In the genomic region with DNA sequence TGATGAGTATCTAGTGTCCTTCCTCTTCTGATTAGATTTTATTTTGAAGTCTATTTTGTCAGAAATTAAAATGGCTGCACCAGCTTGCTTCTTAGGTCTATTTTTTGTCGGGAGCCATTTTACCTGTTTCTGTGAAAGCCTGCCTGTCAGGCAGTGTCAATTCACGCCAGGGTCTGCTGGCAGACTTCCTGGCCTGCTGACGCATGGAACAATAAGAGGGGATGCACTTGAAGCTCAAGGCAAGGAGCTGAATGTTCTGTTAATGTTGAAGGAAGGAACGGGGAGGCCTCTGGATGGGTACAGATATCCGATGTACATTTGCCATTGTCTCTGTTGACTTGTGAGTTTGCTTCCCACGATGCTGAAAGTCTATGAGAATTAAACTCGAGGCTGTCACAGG, we compare ENCODE assay signal across 24 mouse cellular contexts. TPM values are rescaled to one million over a fixed set of nuclear protein-coding genes. Genes with fewer than 3 reads are reported as not detected.
DNase-seq lines count a peak whose midpoint lies in the region; ATAC-seq and TF ChIP-seq lines count a peak whose summit lies in the region.
"Had no signal": no experiment of that assay in that cellular context is flagged by ENCODE, and none has a peak within 500 bp of the region (broad histone marks: within the 10 kb centered on the region; RNA-seq: fewer than 3 reads in every experiment).

No protein-coding gene starts in this region.

- WGBS in forebrain, embryonic 14.5 days = 59% methylated on average over 7 of the region's 7 CpGs
- 61% methylated on average over 7 of the region's 7 CpGs for WGBS in forebrain, embryonic 13.5 days
- 49% methylated on average over 7 of the region's 7 CpGs for WGBS in hindbrain, postnatal 0 days
- WGBS in hindbrain, embryonic 13.5 days = 64% methylated on average over 7 of the region's 7 CpGs

- H3K4me3 ChIP-seq in forebrain, embryonic 14.5 days (ENCODE audit: low read depth, low read length) = no peak overlapping the region
- no peak overlapping the region for H3K4me3 ChIP-seq in forebrain, embryonic 13.5 days
- H3K4me3 ChIP-seq in hindbrain, postnatal 0 days (ENCODE audit: low read length) = no peak overlapping the region
- no peak overlapping the region for H3K4me3 ChIP-seq in hindbrain, embryonic 13.5 days
- H3K4me3 ChIP-seq: forebrain, embryonic 10.5 days; forebrain, embryonic 15.5 days; gastrocnemius, adult 2 months; heart, embryonic 10.5 days; heart, embryonic 13.5 days; hindbrain, embryonic 15.5 days; intestine, embryonic 15.5 days had no signal

- no peak for ATAC-seq in forebrain, embryonic 14.5 days
- no peak for ATAC-seq in forebrain, embryonic 13.5 days
- ATAC-seq in hindbrain, postnatal 0 days = no peak
- ATAC-seq in hindbrain, embryonic 13.5 days (ENCODE audit: low FRiP score) = no peak
- ATAC-seq: forebrain, embryonic 15.5 days; intestine, embryonic 15.5 days; Patski had no signal

- H3K4me1 ChIP-seq in forebrain, embryonic 14.5 days (ENCODE audit: control insufficient read depth, insufficient read depth, low read length) = no peaks in the 10 kb centered on the region
- no peaks in the 10 kb centered on the region for H3K4me1 ChIP-seq in forebrain, embryonic 13.5 days
- H3K4me1 ChIP-seq in hindbrain, postnatal 0 days (ENCODE audit: insufficient read depth, low read length) = no peaks in the 10 kb centered on the region
- no peaks in the 10 kb centered on the region for H3K4me1 ChIP-seq in hindbrain, embryonic 13.5 days (replicated peaks)
- H3K4me1 ChIP-seq: forebrain, embryonic 10.5 days; hindbrain, embryonic 15.5 days; intestine, embryonic 15.5 days had no signal

- H3K36me3 ChIP-seq in forebrain, embryonic 14.5 days (ENCODE audit: control insufficient read depth, insufficient read depth, low read length) = no peaks in the 10 kb centered on the region
- no peaks in the 10 kb centered on the region for H3K36me3 ChIP-seq in forebrain, embryonic 13.5 days (ENCODE audit: poor library complexity, severe bottlenecking)
- no peaks in the 10 kb centered on the region for H3K36me3 ChIP-seq in hindbrain, postnatal 0 days (ENCODE audit: insufficient read depth, low read length)
- no peaks in the 10 kb centered on the region for H3K36me3 ChIP-seq in hindbrain, embryonic 13.5 days
- H3K36me3 ChIP-seq: forebrain, embryonic 10.5 days; forebrain, embryonic 15.5 days; heart, embryonic 10.5 days; heart, embryonic 13.5 days; hindbrain, embryonic 15.5 days; intestine, embryonic 15.5 days had no signal

- H3K27me3 ChIP-seq in forebrain, embryonic 14.5 days (replicated peaks; ENCODE audit: control insufficient read depth, insufficient read depth, low read length) = no peaks in the 10 kb centered on the region
- H3K27me3 ChIP-seq in forebrain, embryonic 13.5 days = no peaks in the 10 kb centered on the region
- no peaks in the 10 kb centered on the region for H3K27me3 ChIP-seq in hindbrain, postnatal 0 days (ENCODE audit: insufficient read depth, low read length)
- no peaks in the 10 kb centered on the region for H3K27me3 ChIP-seq in hindbrain, embryonic 13.5 days
- H3K27me3 ChIP-seq: forebrain, embryonic 15.5 days; heart, embryonic 13.5 days; hindbrain, embryonic 15.5 days; intestine, embryonic 15.5 days; Patski had no signal

- no peak overlapping the region for H3K27ac ChIP-seq in forebrain, embryonic 14.5 days (ENCODE audit: low read depth, low read length)
- no peak overlapping the region for H3K27ac ChIP-seq in forebrain, embryonic 13.5 days
- no peak overlapping the region for H3K27ac ChIP-seq in hindbrain, postnatal 0 days
- H3K27ac ChIP-seq in hindbrain, embryonic 13.5 days = no peak overlapping the region
- H3K27ac ChIP-seq: forebrain, embryonic 10.5 days; forebrain, embryonic 15.5 days; gastrocnemius, adult 2 months; heart, embryonic 10.5 days; heart, embryonic 13.5 days; hindbrain, embryonic 15.5 days; intestine, embryonic 15.5 days had no signal

- no peak overlapping the region for H3K4me2 ChIP-seq in forebrain, embryonic 14.5 days (ENCODE audit: low read length)
- no peak overlapping the region for H3K4me2 ChIP-seq in forebrain, embryonic 13.5 days
- H3K4me2 ChIP-seq in hindbrain, postnatal 0 days (ENCODE audit: low read depth, low read length) = no peak overlapping the region
- H3K4me2 ChIP-seq in hindbrain, embryonic 13.5 days = no peak overlapping the region
- H3K4me2 ChIP-seq: forebrain, embryonic 15.5 days; heart, embryonic 13.5 days; hindbrain, embryonic 15.5 days; intestine, embryonic 15.5 days had no signal

- H3K9me3 ChIP-seq in forebrain, embryonic 14.5 days (replicated peaks; ENCODE audit: control insufficient read depth, low read length) = no peaks in the 10 kb centered on the region
- no peaks in the 10 kb centered on the region for H3K9me3 ChIP-seq in forebrain, embryonic 13.5 days (replicated peaks)
- H3K9me3 ChIP-seq in hindbrain, postnatal 0 days (ENCODE audit: low read length) = no peaks in the 10 kb centered on the region
- H3K9me3 ChIP-seq in hindbrain, embryonic 13.5 days = no peaks in the 10 kb centered on the region
- H3K9me3 ChIP-seq: forebrain, embryonic 10.5 days; forebrain, embryonic 15.5 days; heart, embryonic 10.5 days; heart, embryonic 13.5 days; hindbrain, embryonic 15.5 days; intestine, embryonic 15.5 days had no signal

- TF ChIP-seq CTCF in hindbrain, postnatal 0 days (IDR thresholded peaks at IDR 0.05; ENCODE audit: low read depth) = no peak

- no peak overlapping the region for H3K9ac ChIP-seq in forebrain, embryonic 14.5 days (ENCODE audit: low read length)
- no peak overlapping the region for H3K9ac ChIP-seq in forebrain, embryonic 13.5 days
- H3K9ac ChIP-seq in hindbrain, postnatal 0 days (replicated peaks; ENCODE audit: low read length) = no peak overlapping the region
- H3K9ac ChIP-seq in hindbrain, embryonic 13.5 days = no peak overlapping the region
- H3K9ac ChIP-seq: forebrain, embryonic 15.5 days; heart, embryonic 13.5 days; hindbrain, embryonic 15.5 days; intestine, embryonic 15.5 days had no signal

- DNase-seq in forebrain, embryonic 14.5 days (ENCODE audit: low spot score) = peak; percentile 13
- peak; percentile 23 for DNase-seq in hindbrain, postnatal 0 days (ENCODE audit: low spot score)
- DNase-seq in A20 (ENCODE audit: low read depth, low spot score) (peak; percentile 4), NIH3T3 (ENCODE audit: low read depth) (peak; percentile 5)
- no peak for DNase-seq in kidney, postnatal 25 days
- DNase-seq: adrenal gland, postnatal 14 days; cerebellum, adult 18-20 months; cerebellum, adult 9-10 months; gastrocnemius, adult 2 months; gastrocnemius, postnatal 14 days; heart, adult 18-20 months; heart, postnatal 14 days; heart, postnatal 4 days; kidney, adult 11 months; kidney, adult 8-10 months had no signal

RNA-seq across cellular contexts. Expression of gene Naf1, which starts 56.0 kb away (rescaled TPM):
- polyA plus RNA-seq in forebrain, embryonic 14.5 days (2014; fragmentation: Nextera tagmentation; extraction: Ambion mirVana) = 3.2 and 3.3 TPM in 2 replicates
- polyA plus RNA-seq in forebrain, embryonic 13.5 days (2015; fragmentation: Nextera tagmentation; extraction: Ambion mirVana) = 2.6 and 2.7 TPM in 2 replicates
- total RNA-seq in hindbrain, postnatal 0 days (2014; rRNA removed) = 7.2 and 9.1 TPM in 2 replicates
- polyA plus RNA-seq in hindbrain, postnatal 0 days (2015; fragmentation: Nextera tagmentation; extraction: Ambion mirVana) = 2.9 TPM in 2 replicates
- 1.9 and 2.1 TPM in 2 replicates for polyA plus RNA-seq in hindbrain, embryonic 13.5 days (2015; fragmentation: Nextera tagmentation; extraction: Ambion mirVana)

Comparison
In these comparisons a context has a peak if more than half of its experiments do, and no peak if none do; other contexts are left out.
1. DNase-seq: peak in forebrain, embryonic 14.5 days (single experiment), hindbrain, postnatal 0 days (single experiment), A20 (single experiment) and NIH3T3 (single experiment); none in kidney, postnatal 25 days (0 of 2).